Mouse (Mus musculus): ENCODE measurements around the gene Krt77. TPM values are rescaled to one million over a fixed set of nuclear protein-coding genes. Genes with fewer than 3 reads are reported as not detected.

Gene Krt77
- 0.13 and 0.14 TPM in 2 replicates for polyA plus RNA-seq (2014; fragmentation: Nextera tagmentation; extraction: Ambion mirVana)

DNA sequence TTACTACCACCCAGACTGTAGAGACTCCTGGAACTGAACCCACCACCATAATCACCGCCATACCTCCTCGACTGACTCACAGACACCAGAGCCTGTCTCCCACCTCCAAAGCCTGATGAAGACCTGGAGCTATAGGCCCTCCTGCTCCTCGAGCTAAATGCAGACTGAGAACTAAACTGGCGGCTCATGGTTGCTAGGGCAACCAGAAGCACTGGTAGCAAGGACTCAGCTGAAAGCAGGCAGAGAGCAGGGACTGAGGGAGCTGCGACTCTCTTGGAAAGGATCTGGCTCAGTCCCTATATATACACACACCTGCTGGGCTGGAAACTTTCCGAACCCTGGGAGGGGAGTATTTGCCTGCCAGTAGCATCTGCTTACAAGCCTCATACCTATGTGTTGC is at the start of gene Krt77:
Gene Krt77, minus strand, starts transcription at position 275 of the 400 bp plus-strand sequence.
- Histone ChIP-seq H3K4me2 (replicated peaks; ENCODE audit: low read depth, low read length) (no peak within 1 kb of the TSS), H3K9me3 (ENCODE audit: control insufficient read depth, low read depth, low read length) (no peaks in the 10 kb centered on the region), H3K36me3 (ENCODE audit: control insufficient read depth, insufficient read depth, low read length) (no peaks in the 10 kb centered on the region), H3K4me1 (ENCODE audit: control insufficient read depth, insufficient read depth, low read length) (no peaks in the 10 kb centered on the region), H3K27ac (ENCODE audit: low read length) (no peak within 1 kb of the TSS), H3K9ac (replicated peaks; ENCODE audit: low read depth, low read length) (no peak within 1 kb of the TSS), H3K4me3 (ENCODE audit: low read depth, low read length) (no peak within 1 kb of the TSS), H3K27me3 (ENCODE audit: control insufficient read depth, insufficient read depth, low read length) (no peaks in the 10 kb centered on the region)
- no peak for ATAC-seq (ENCODE audit: insufficient number of reproducible peaks, insufficient read depth, low FRiP score, low read depth)
- WGBS = 33% methylated on average over 6 of the region's 6 CpGs

DNA sequence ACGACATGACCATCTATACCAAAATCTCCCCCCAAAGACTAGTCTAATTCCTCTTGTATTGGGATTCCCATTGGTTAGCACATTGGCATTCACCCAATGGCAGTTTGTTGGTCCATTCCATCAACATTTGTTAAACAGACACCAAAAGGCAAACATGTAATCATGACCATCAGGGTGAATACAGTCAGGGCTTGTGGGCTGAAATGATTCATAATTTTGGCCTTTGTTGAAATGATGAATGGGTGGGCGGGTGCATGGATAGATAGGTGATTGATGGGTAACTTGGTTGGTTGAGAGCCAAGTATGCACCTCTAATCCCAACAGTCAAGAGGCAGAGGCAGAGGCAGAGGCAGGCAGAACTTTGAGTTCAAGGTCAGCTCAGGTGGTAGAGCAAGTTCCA is 46.6 kb upstream of the Krt77 start:
- H3K4me2 ChIP-seq (replicated peaks; ENCODE audit: low read depth, low read length) = no peak overlapping the region
- 73% methylated on average over 2 of the region's 2 CpGs for WGBS
- no peak for ATAC-seq (ENCODE audit: insufficient number of reproducible peaks, insufficient read depth, low FRiP score, low read depth)
- H3K4me1 ChIP-seq (ENCODE audit: control insufficient read depth, insufficient read depth, low read length) = no peaks in the 10 kb centered on the region
- H3K36me3 ChIP-seq (ENCODE audit: control insufficient read depth, insufficient read depth, low read length) = no peaks in the 10 kb centered on the region
- H3K4me3 ChIP-seq (ENCODE audit: low read depth, low read length) = no peak overlapping the region
- no peak overlapping the region for H3K27ac ChIP-seq (ENCODE audit: low read length)
- no peaks in the 10 kb centered on the region for H3K9me3 ChIP-seq (ENCODE audit: control insufficient read depth, low read depth, low read length)
- H3K9ac ChIP-seq (replicated peaks; ENCODE audit: low read depth, low read length) = no peak overlapping the region
- no peaks in the 10 kb centered on the region for H3K27me3 ChIP-seq (ENCODE audit: control insufficient read depth, insufficient read depth, low read length)

DNA sequence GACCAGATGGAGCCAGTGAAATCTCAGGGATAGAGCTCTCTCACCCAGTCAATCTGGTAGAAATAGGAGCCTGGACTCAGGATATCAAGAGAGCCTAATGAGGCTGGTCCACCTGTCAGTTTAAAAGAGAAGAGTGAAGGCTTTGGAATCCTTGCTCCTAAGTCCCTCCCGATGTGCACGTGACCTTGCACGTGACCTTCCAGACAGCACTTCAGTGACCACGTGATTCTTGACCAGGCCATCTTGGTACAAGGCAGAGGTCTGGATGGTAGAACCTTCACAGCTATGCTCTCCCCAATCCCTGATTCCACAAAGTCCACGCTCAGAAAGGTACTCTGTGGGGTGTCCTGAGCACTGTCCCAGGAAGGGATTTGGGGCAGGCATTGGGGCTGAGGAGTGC is 35.3 kb upstream of the Krt77 start:
- Histone ChIP-seq H3K36me3 (ENCODE audit: control insufficient read depth, insufficient read depth, low read length) (no peaks in the 10 kb centered on the region), H3K4me3 (ENCODE audit: low read depth, low read length) (no peak overlapping the region), H3K4me2 (replicated peaks; ENCODE audit: low read depth, low read length) (no peak overlapping the region), H3K27ac (ENCODE audit: low read length) (no peak overlapping the region), H3K9me3 (ENCODE audit: control insufficient read depth, low read depth, low read length) (no peaks in the 10 kb centered on the region), H3K27me3 (ENCODE audit: control insufficient read depth, insufficient read depth, low read length) (no peaks in the 10 kb centered on the region), H3K4me1 (ENCODE audit: control insufficient read depth, insufficient read depth, low read length) (no peaks in the 10 kb centered on the region), H3K9ac (replicated peaks; ENCODE audit: low read depth, low read length) (no peak overlapping the region)
- WGBS = 78% methylated on average over 5 of the region's 5 CpGs
- ATAC-seq (ENCODE audit: insufficient number of reproducible peaks, insufficient read depth, low FRiP score, low read depth) = no peak

DNA sequence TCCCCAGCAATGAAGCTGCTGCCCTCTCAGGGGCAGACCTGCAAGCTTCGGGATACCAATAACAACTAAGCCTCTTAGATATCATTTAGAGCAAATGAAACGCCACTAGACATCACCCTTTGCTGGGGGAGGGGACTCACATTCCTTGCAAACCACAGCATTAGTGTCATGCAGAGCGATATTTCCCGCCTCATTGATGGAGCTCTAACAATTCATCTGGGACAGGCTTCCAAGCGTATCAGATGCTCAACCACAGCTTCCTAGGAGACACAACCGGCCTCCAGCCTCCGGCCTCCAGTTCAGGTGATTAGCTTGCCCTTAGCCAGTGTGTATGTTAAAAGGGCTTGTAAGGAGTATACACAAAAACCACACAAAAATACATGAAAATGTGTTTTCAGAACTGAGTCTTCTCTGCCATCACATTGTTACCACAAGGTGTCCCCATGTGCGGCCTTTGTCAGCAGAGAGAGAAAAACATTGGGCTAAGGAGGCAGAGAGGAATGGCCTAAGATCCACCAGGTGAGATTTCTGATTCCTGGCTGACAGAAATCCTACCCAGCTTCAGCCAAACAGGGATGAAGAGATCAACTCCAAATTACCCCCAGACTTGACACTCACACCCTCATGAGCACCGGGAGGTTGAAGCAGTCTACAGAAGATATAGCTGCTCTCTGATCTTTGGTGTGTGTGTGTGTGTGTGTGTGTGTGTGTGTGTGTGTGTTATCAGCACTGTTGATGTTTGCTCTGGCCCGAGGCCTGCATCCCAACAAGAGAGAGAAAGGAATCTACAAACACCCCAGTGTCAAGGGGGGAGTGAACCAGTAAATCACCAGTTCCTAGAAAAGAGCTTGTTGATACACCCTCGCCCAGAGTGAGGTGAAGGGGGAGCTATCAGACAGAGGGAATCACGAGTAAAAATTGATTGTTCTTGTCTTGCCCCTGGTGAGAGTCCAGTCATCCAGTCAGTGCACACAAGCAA is 33.0 kb upstream of the Krt77 start:
- 46% methylated on average over 12 of the region's 12 CpGs for whole genome bisulfite sequencing
- H3K27ac ChIP-seq (ENCODE audit: low read length) = no peak overlapping the region
- H3K9me3 ChIP-seq (ENCODE audit: control insufficient read depth, low read depth, low read length) = no peaks in the 10 kb centered on the region
- no peaks in the 10 kb centered on the region for H3K27me3 ChIP-seq (ENCODE audit: control insufficient read depth, insufficient read depth, low read length)
- no peak for ATAC-seq (ENCODE audit: insufficient number of reproducible peaks, insufficient read depth, low FRiP score, low read depth)
- H3K4me3 ChIP-seq (ENCODE audit: low read depth, low read length) = no peak overlapping the region
- H3K4me1 ChIP-seq (ENCODE audit: control insufficient read depth, insufficient read depth, low read length) = no peaks in the 10 kb centered on the region
- no peaks in the 10 kb centered on the region for H3K36me3 ChIP-seq (ENCODE audit: control insufficient read depth, insufficient read depth, low read length)
- H3K9ac ChIP-seq (replicated peaks; ENCODE audit: low read depth, low read length) = no peak overlapping the region
- H3K4me2 ChIP-seq (replicated peaks; ENCODE audit: low read depth, low read length) = no peak overlapping the region

DNA sequence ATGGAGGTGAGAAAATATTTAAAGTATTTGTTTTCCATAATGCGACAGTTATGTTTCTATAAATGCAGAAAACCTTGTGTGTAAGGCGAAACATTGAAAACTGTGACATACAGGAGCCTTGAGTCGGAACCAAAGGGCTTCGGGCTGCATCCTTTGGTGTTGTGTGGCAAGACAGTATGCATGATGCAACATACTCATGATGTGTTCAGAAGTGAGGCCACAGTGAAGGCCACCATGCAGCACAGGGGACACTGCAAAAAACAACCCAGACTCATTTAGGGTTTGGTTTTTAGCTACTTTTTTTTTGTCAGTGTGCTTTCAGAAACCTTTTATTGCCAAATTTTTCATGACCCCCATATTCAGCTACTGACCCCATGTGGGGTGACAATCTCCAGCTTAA is 25.7 kb upstream of the Krt77 start:
- 93% methylated on average over 4 of the region's 4 CpGs for WGBS
- H3K36me3 ChIP-seq (ENCODE audit: control insufficient read depth, insufficient read depth, low read length) = no peaks in the 10 kb centered on the region
- no peaks in the 10 kb centered on the region for H3K4me1 ChIP-seq (ENCODE audit: control insufficient read depth, insufficient read depth, low read length)
- H3K27me3 ChIP-seq (ENCODE audit: control insufficient read depth, insufficient read depth, low read length) = no peaks in the 10 kb centered on the region
- H3K4me3 ChIP-seq (ENCODE audit: low read depth, low read length) = no peak overlapping the region
- H3K27ac ChIP-seq (ENCODE audit: low read length) = no peak overlapping the region
- no peaks in the 10 kb centered on the region for H3K9me3 ChIP-seq (ENCODE audit: control insufficient read depth, low read depth, low read length)
- no peak overlapping the region for H3K9ac ChIP-seq (replicated peaks; ENCODE audit: low read depth, low read length)
- no peak overlapping the region for H3K4me2 ChIP-seq (replicated peaks; ENCODE audit: low read depth, low read length)
- ATAC-seq (ENCODE audit: insufficient number of reproducible peaks, insufficient read depth, low FRiP score, low read depth) = no peak

DNA sequence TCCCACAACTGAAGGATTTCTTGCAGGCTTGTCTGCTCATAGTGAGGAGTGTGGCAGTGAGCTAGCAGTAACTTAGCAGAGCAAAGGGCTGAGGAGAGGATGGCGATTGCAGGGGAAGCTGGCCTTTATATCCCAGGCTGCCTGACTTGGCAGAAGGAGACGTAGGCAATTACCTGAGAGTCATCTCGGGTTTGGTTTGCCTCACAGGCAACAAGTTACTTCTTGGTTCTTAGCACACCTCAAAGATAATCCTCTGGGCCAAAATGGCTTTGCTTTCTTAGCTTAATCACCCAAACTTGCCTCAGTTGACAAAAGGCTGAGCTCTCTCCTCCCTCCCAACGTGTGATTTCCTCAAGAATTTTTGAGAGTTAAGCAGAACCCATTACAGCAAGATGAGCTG is 23.3 kb upstream of the Krt77 start, which contains the start of gene Krt76:
Gene Krt76, minus strand, starts transcription at position 101 of the 400 bp plus-strand sequence.
- Histone ChIP-seq H3K36me3 (ENCODE audit: control insufficient read depth, insufficient read depth, low read length) (no peaks in the 10 kb centered on the region), H3K27ac (ENCODE audit: low read length) (no peak within 1 kb of the TSS), H3K4me2 (replicated peaks; ENCODE audit: low read depth, low read length) (no peak within 1 kb of the TSS), H3K4me3 (ENCODE audit: low read depth, low read length) (no peak within 1 kb of the TSS), H3K27me3 (ENCODE audit: control insufficient read depth, insufficient read depth, low read length) (no peaks in the 10 kb centered on the region), H3K9ac (replicated peaks; ENCODE audit: low read depth, low read length) (no peak within 1 kb of the TSS), H3K4me1 (ENCODE audit: control insufficient read depth, insufficient read depth, low read length) (no peaks in the 10 kb centered on the region), H3K9me3 (ENCODE audit: control insufficient read depth, low read depth, low read length) (no peaks in the 10 kb centered on the region)
- WGBS = 54% methylated on average over 4 of the region's 4 CpGs
- ATAC-seq (ENCODE audit: insufficient number of reproducible peaks, insufficient read depth, low FRiP score, low read depth) = no peak

DNA sequence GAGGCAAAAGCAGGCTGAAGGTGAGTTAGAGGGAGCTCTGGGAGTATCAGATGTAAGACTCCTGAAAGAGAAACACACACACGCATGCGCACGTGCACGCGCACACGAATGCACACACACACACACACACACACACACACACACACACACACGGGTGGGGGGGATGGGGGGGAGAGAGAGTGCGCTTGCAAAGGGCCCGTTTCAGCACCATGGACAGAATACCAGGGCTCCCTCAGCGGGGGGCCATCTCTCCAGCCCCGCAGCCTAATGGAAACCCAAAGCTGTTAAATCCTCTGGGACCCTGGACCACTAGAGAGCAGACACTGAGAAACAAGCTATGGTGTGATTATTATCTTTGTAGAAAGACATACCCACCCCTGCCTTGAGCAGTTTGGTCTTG is 10.3 kb upstream of the Krt77 start:
- H3K4me2 ChIP-seq (replicated peaks; ENCODE audit: low read depth, low read length) = no peak overlapping the region
- no peak for ATAC-seq (ENCODE audit: insufficient number of reproducible peaks, insufficient read depth, low FRiP score, low read depth)
- no peaks in the 10 kb centered on the region for H3K9me3 ChIP-seq (ENCODE audit: control insufficient read depth, low read depth, low read length)
- H3K27me3 ChIP-seq (ENCODE audit: control insufficient read depth, insufficient read depth, low read length) = no peaks in the 10 kb centered on the region
- H3K27ac ChIP-seq (ENCODE audit: low read length) = no peak overlapping the region
- WGBS = 26% methylated on average over 11 of the region's 11 CpGs
- H3K36me3 ChIP-seq (ENCODE audit: control insufficient read depth, insufficient read depth, low read length) = no peaks in the 10 kb centered on the region
- H3K9ac ChIP-seq (replicated peaks; ENCODE audit: low read depth, low read length) = no peak overlapping the region
- H3K4me1 ChIP-seq (ENCODE audit: control insufficient read depth, insufficient read depth, low read length) = no peaks in the 10 kb centered on the region
- no peak overlapping the region for H3K4me3 ChIP-seq (ENCODE audit: low read depth, low read length)

DNA sequence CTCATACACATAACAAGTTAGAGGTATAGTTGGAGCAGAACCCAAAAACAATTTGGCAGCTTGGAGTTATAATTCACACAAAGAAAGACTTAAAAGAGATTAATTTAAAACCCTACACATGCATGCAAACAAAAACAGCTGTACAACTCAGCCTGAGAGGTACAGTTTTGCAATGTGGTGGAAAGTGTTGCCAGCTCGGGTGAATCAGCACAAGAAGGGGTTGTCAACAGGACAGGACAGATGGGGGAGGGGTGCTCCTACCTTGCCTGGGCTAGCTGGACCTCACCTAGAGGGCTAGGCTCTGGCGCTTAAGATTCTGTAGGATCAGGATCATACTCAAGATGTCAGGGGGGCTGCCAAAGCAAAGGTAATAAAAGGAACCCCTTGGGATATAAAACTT is 8.5 kb upstream of the Krt77 start:
- H3K36me3 ChIP-seq (ENCODE audit: control insufficient read depth, insufficient read depth, low read length) = no peaks in the 10 kb centered on the region
- 55% methylated on average over 2 of the region's 2 CpGs for WGBS
- H3K27me3 ChIP-seq (ENCODE audit: control insufficient read depth, insufficient read depth, low read length) = no peaks in the 10 kb centered on the region
- H3K4me3 ChIP-seq (ENCODE audit: low read depth, low read length) = no peak overlapping the region
- H3K4me1 ChIP-seq (ENCODE audit: control insufficient read depth, insufficient read depth, low read length) = no peaks in the 10 kb centered on the region
- no peak for ATAC-seq (ENCODE audit: insufficient number of reproducible peaks, insufficient read depth, low FRiP score, low read depth)
- no peak overlapping the region for H3K27ac ChIP-seq (ENCODE audit: low read length)
- H3K9me3 ChIP-seq (ENCODE audit: control insufficient read depth, low read depth, low read length) = no peaks in the 10 kb centered on the region
- H3K4me2 ChIP-seq (replicated peaks; ENCODE audit: low read depth, low read length) = no peak overlapping the region
- H3K9ac ChIP-seq (replicated peaks; ENCODE audit: low read depth, low read length) = no peak overlapping the region

Measured in stomach, embryonic 14.5 days (tissue).